Mouse (Mus musculus): Measurements from ENCODE around the gene Anks1b. TPM values are rescaled to one million over a fixed set of nuclear protein-coding genes. Genes with fewer than 3 reads are reported as not detected.

The Anks1b gene
- polyA plus RNA-seq, 1 experiment from 2014 or later: 1.8 TPM

GRCm38 (mm10) chr10:90907381-90907780, 1034.1 kb downstream of the Anks1b start:
- no peaks in the 10 kb centered on the region for H3K9me3 ChIP-seq (ENCODE audit: control insufficient read depth, low read length)
- H3K4me2 ChIP-seq (replicated peaks; ENCODE audit: low read depth): no peak overlapping the region
- H3K4me3 ChIP-seq (ENCODE audit: low read depth, low read length): no peak overlapping the region
- H3K27me3 ChIP-seq (ENCODE audit: control insufficient read depth, insufficient read depth, low read length): no peaks in the 10 kb centered on the region
- DNase-seq (ENCODE audit: low spot score): no peak
- no peaks in the 10 kb centered on the region for H3K36me3 ChIP-seq (ENCODE audit: control insufficient read depth, insufficient read depth, low read length)
- H3K9ac ChIP-seq (ENCODE audit: low read length): no peak overlapping the region
- H3K27ac ChIP-seq (replicated peaks): no peak overlapping the region
- no peaks in the 10 kb centered on the region for H3K4me1 ChIP-seq (replicated peaks; ENCODE audit: control insufficient read depth, insufficient read depth)
- WGBS: 68% methylated on average over 8 of the region's 8 CpGs
- ATAC-seq (ENCODE audit: low FRiP score, low TSS enrichment): no peak
- no peak for TF ChIP-seq EP300 (optimal IDR thresholded peaks at IDR 0.05)
- no peak for TF ChIP-seq CTCF (IDR thresholded peaks at IDR 0.05; ENCODE audit: low read depth)

GRCm38 (mm10) chr10:90923476-90923875, 1050.2 kb downstream of the Anks1b start:
- TF ChIP-seq CTCF (IDR thresholded peaks at IDR 0.05; ENCODE audit: low read depth) (no peak), EP300 (optimal IDR thresholded peaks at IDR 0.05) (no peak)
- H3K4me2 ChIP-seq (replicated peaks; ENCODE audit: low read depth): no peak overlapping the region
- ATAC-seq (ENCODE audit: low FRiP score, low TSS enrichment) (no peak), DNase-seq (ENCODE audit: low spot score) (no peak)
- no peak overlapping the region for H3K27ac ChIP-seq (replicated peaks)
- no peak overlapping the region for H3K4me3 ChIP-seq (ENCODE audit: low read depth, low read length)
- no peaks in the 10 kb centered on the region for H3K36me3 ChIP-seq (ENCODE audit: control insufficient read depth, insufficient read depth, low read length)
- H3K9ac ChIP-seq (ENCODE audit: low read length): no peak overlapping the region
- H3K27me3 ChIP-seq (ENCODE audit: control insufficient read depth, insufficient read depth, low read length): no peaks in the 10 kb centered on the region
- H3K9me3 ChIP-seq (ENCODE audit: control insufficient read depth, low read length): no peaks in the 10 kb centered on the region
- no peaks in the 10 kb centered on the region for H3K4me1 ChIP-seq (replicated peaks; ENCODE audit: control insufficient read depth, insufficient read depth)
- 84% methylated on average over 7 of the region's 7 CpGs for WGBS

DNA sequence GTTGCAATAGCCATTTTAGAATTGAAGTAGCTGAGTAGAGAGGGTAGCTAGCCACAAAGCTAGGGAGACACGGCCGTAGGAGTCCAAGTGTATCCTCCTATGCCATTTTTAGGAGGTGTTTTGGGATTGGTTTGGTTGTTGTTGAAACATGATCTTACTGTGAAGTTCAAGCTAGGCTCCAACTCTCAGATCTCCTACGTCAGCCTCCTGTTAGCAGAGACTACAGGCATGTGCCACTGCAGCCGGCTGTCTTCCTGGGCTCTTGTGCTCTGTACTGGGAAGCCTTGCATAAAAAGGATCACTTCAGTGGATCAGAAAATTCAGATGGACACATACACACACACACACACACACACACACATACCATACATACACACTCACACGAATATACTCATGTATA, 1059.8 kb downstream of the Anks1b start:
- Histone ChIP-seq H3K27me3 (ENCODE audit: control insufficient read depth, insufficient read depth, low read length) (no peaks in the 10 kb centered on the region), H3K27ac (replicated peaks) (no peak overlapping the region), H3K36me3 (ENCODE audit: control insufficient read depth, insufficient read depth, low read length) (no peaks in the 10 kb centered on the region), H3K9ac (ENCODE audit: low read length) (no peak overlapping the region), H3K4me1 (replicated peaks; ENCODE audit: control insufficient read depth, insufficient read depth) (no peaks in the 10 kb centered on the region), H3K9me3 (ENCODE audit: control insufficient read depth, low read length) (no peaks in the 10 kb centered on the region), H3K4me3 (ENCODE audit: low read depth, low read length) (no peak overlapping the region), H3K4me2 (replicated peaks; ENCODE audit: low read depth) (no peak overlapping the region)
- no peak for ATAC-seq (ENCODE audit: low FRiP score, low TSS enrichment)
- WGBS: 74% methylated on average over 5 of the region's 5 CpGs
- no peak for DNase-seq (ENCODE audit: low spot score)
- TF ChIP-seq EP300 (optimal IDR thresholded peaks at IDR 0.05) (no peak), CTCF (IDR thresholded peaks at IDR 0.05; ENCODE audit: low read depth) (no peak)

- H3K9me3 ChIP-seq (ENCODE audit: control insufficient read depth, low read length): no peaks in the 10 kb centered on the region
- no peak overlapping the region for H3K27ac ChIP-seq (replicated peaks)
- H3K4me1 ChIP-seq (replicated peaks; ENCODE audit: control insufficient read depth, insufficient read depth): no peaks in the 10 kb centered on the region
- H3K27me3 ChIP-seq (ENCODE audit: control insufficient read depth, insufficient read depth, low read length): no peaks in the 10 kb centered on the region
- no peak overlapping the region for H3K4me2 ChIP-seq (replicated peaks; ENCODE audit: low read depth)
- H3K9ac ChIP-seq (ENCODE audit: low read length): no peak overlapping the region
- TF ChIP-seq CTCF (IDR thresholded peaks at IDR 0.05; ENCODE audit: low read depth) (no peak), EP300 (optimal IDR thresholded peaks at IDR 0.05) (no peak)
- ATAC-seq (ENCODE audit: low FRiP score, low TSS enrichment) (no peak), DNase-seq (ENCODE audit: low spot score) (no peak)
- H3K36me3 ChIP-seq (ENCODE audit: control insufficient read depth, insufficient read depth, low read length): no peaks in the 10 kb centered on the region
- WGBS: 46% methylated on average over 13 of the region's 13 CpGs
- H3K4me3 ChIP-seq (ENCODE audit: low read depth, low read length): no peak overlapping the region
Observed at GRCm38 (mm10) chr10:90934678-90935077, 1061.4 kb downstream of the Anks1b start.

DNA sequence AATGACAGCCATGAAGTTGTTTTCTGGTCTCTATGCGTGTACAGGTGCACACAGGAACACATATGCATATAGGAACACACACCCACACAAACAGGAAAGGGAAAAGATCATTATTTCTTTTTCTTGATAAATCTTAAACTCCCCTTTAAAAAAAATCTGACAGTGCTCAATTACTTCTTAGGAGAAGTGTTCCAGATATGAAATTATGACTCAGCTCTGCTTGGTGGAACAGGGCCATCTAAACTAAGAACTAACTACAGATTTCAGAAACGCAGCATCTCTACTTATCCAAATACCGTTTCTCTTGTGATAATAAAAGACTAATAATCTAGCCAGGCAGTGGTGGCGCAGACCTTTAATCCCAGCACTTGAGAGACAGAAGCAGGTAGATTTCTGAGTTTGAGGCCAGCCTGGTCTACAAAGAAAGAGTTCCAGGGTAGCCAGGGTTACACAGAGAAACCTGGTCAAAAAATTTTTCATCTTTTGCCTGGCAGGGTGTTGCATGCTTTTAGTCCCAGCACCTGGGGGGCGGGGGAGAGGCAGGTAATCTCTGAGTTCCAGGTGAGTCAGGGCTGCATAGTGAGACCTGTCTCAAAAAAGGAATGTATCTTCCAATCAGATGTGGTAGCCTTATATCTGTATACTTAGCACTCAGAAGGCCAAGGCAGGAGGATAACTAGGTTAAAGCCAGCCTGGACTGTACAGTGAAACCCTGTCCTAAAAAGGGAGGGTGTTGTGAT, 1064.6 kb downstream of the Anks1b start:
- Histone ChIP-seq H3K27me3 (ENCODE audit: control insufficient read depth, insufficient read depth, low read length) (no peaks in the 10 kb centered on the region), H3K9me3 (ENCODE audit: control insufficient read depth, low read length) (no peaks in the 10 kb centered on the region), H3K4me2 (replicated peaks; ENCODE audit: low read depth) (no peak overlapping the region), H3K36me3 (ENCODE audit: control insufficient read depth, insufficient read depth, low read length) (no peaks in the 10 kb centered on the region), H3K4me1 (replicated peaks; ENCODE audit: control insufficient read depth, insufficient read depth) (no peaks in the 10 kb centered on the region), H3K9ac (ENCODE audit: low read length) (no peak overlapping the region), H3K4me3 (ENCODE audit: low read depth, low read length) (no peak overlapping the region), H3K27ac (replicated peaks) (no peak overlapping the region)
- WGBS: 70% methylated on average over 5 of the region's 5 CpGs
- TF ChIP-seq CTCF (IDR thresholded peaks at IDR 0.05; ENCODE audit: low read depth) (no peak), EP300 (optimal IDR thresholded peaks at IDR 0.05) (no peak)
- ATAC-seq (ENCODE audit: low FRiP score, low TSS enrichment) (no peak), DNase-seq (ENCODE audit: low spot score) (no peak)
